Mouse (Mus musculus) heart, adult 10 weeks (tissue): ENCODE data around the gene Arhgap30. TPM values are rescaled to one million over a fixed set of nuclear protein-coding genes. Genes with fewer than 3 reads are reported as not detected.

Experiments
- polyA plus RNA-seq: library from polyadenylated mRNA; stranded (reverse); fragments of 350-450 nt; fragmentation: Illumina TruSeq; extraction: RNeasy Lipid Tissue Mini Kit (QIAGEN cat#74804); gene quantifications from one replicate; pipeline ENCODE4 v1.2.3, GENCODE M21; 2014; ENCODE audit warnings: low read depth, low replicate concordance

Arhgap30 gene
- 3.0 TPM for polyA plus RNA-seq

GRCm38 (mm10) chr1:171388376-171389102 is at the start of gene Arhgap30:
TSS of gene Arhgap30 (plus strand) at chr1:171388954.

GRCm38 (mm10) chr1:171345225-171346094 is 43.3 kb upstream of the Arhgap30 start, which contains the start of the genes Nit1 and Pfdn2:
TSS of gene Nit1 (minus strand) at chr1:171345646.
TSS of gene Pfdn2 (plus strand) at chr1:171345670.

DNA sequence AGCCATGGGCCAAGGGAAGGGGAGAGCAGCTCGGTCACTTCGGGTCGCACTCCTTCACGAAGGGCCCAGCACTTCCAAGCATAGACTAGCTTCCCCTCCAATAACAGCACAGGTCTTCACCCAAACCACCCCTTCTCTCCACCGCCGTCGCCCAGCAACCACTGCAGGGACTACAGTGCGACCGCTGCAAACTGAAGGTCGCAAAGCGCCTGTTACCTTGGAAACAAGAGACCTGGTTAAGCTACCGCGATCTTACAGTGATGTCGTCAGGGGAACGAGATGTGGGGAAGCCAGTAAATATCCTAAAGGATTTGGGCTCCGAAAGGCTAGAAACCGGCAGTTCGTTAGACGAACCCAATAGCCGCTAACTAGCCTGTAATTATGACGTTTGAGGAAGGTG is 28.1 kb upstream of the Arhgap30 start, which contains the start of gene Klhdc9:
Klhdc9 (minus strand) TSS at position 143 of the 400 bp plus-strand sequence.

DNA sequence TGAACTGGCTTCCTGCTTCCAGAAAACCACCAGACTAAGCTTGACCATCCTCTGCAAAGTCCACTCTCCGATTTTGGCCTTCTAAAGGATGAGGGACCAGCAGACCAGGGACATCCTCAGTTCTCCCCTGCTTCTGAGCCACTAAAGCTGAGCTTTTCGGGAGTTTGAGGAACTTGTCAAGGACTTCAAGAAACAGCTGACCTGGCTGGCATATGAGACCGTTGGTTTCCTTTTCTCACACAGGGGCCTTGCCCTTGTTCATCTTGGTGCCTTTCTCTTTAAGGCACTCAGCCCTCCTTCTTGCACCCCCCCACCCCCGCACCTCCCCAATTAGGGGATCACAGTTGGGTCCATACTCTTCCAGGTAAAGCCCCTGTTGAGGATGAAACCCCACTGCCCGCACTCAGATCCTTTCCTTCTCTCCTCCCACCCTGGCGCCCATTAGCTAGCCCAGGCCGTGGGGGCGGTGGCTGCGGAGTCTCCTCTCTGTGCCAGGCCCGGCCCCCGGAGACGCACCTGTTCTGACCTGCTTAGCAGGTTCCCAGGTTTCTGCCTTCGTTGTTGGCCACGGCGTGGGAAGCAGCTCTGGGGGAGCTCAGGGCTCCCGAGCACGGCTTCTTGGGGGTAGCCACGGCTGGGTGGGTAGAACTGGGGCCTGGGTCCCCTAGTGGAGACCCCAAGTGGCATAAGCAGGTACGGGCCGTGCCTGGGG is 18.8 kb upstream of the Arhgap30 start, which contains the start of gene Nectin4:
Nectin4 (plus strand) TSS at position 255 of the 712 bp plus-strand sequence.

DNA sequence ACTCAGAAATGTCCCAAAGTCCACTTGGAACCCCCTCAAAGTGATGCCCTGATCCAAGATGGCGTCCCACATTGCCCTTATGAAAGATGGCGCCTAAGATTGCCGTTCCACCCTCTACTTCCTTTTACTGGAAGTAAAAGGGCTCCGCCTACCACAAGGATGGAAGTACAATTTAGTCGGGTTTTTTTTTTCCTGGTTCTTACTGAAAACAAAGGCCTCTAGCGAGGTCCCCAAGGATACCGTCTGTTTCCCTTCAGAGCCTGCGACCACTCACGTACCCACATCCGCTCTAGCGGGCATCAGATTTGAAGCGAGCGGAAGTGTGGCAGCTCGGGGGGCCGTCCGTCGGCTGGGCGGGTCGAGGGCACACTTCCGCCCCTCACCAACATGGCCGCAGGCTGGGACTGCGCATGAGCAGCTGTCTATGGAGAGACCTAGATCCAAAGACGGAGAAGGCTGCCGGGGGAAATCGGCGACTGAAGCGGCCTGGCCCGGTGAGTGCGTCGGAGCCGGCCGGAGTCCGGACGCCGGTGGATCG is 22.3 kb downstream of the Arhgap30 start, which contains the start of gene Usf1:
Usf1 (plus strand) TSS at position 367 of the 538 bp plus-strand sequence.

DNA sequence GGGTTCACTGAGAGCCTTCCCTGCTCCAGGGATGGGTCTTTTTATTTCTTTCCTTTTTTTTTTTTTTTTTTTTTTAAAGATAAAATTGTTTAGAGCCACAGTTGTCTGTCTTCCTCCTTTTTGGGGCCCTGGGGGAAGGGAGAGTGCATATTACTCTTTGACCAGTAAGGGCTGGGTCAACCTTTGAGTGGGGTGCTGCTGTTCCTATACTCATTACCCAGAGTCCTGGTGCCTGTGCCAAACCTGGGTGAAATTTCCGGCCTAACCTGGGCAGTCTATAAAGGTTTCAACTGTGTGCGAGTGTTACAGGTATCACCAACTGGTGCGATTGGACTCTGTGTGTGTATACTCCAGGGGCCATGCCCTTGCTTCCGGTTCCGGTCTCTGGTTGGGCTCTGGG is 29.9 kb downstream of the Arhgap30 start, which contains the start of gene Tstd1:
Tstd1 (plus strand) TSS at position 213 of the 400 bp plus-strand sequence.

DNA sequence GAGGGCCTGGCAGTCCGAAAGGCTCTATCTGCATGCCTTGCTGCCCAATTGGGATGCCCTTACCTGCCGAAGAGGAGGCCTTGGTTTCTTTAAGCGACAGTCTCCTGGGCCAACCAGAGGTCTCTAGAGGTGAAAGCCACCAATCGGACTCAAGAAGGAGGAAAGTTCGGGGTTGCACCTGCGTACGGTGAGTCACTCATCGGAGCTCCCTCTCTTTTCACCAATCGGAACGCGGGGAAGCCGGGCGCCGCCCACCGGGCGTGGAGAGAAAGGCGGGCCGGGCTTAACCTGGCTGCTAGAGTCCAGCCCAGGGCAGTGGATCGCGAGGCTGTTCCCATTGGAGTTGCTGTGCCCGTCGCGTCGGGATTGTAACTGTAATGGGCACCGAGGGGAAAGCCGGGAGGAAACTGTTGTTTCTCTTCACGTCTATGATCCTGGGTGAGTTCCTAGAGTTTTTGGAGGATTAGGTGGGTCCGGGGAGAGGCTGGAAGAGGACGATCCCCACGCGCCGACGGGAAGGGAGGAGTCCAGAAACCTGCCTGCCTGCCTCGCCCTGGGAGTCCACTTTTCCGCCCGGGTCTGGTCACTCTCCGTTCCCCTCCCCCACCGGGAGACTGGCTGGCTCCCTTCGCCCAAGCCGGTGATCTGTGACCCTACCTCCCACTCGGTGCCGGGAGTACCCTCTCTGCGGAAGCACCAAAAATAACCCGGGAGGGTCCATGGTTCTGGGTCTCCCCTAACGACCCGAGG is 48.7 kb downstream of the Arhgap30 start, which contains the start of gene F11r:
F11r (plus strand) TSS at position 272 of the 750 bp plus-strand sequence.

Other genes with a start within 250 kb of the Arhgap30 start
- gene Sdhc, start 238.4 kb upstream of the Arhgap30 start, polyA plus RNA-seq: 513 TPM
- gene Mpz, start 238.2 kb upstream of the Arhgap30 start, polyA plus RNA-seq: 1.1 TPM
- 383 TPM for gene Pcp4l1, start 192.7 kb upstream of the Arhgap30 start, polyA plus RNA-seq
- gene Nr1i3, start 175.0 kb upstream of the Arhgap30 start, polyA plus RNA-seq: 0.16 TPM
- gene Tomm40l, start 166.4 kb upstream of the Arhgap30 start, polyA plus RNA-seq: 90.3 TPM
- 18.8 TPM for gene Apoa2, start 163.9 kb upstream of the Arhgap30 start, polyA plus RNA-seq
- 22.5 TPM for gene Fcer1g, start 154.6 kb upstream of the Arhgap30 start, polyA plus RNA-seq
- gene Adamts4, start 138.5 kb upstream of the Arhgap30 start, polyA plus RNA-seq: 0.86 TPM
- 1,308 TPM for gene Ndufs2, start 137.6 kb upstream of the Arhgap30 start, polyA plus RNA-seq
- 19.0 TPM for gene B4galt3, start 118.6 kb upstream of the Arhgap30 start, polyA plus RNA-seq
- 28.1 TPM for gene Ppox, start 107.8 kb upstream of the Arhgap30 start, polyA plus RNA-seq
- gene Usp21, start 101.0 kb upstream of the Arhgap30 start, polyA plus RNA-seq: 27.0 TPM
- gene Ufc1, start 93.9 kb upstream of the Arhgap30 start, polyA plus RNA-seq: 94.8 TPM
- 29.9 TPM for gene Dedd, start 59.8 kb upstream of the Arhgap30 start, polyA plus RNA-seq
- 45.2 TPM for gene Nit1, start 43.3 kb upstream of the Arhgap30 start, polyA plus RNA-seq
- 90.2 TPM for gene Pfdn2, start 43.3 kb upstream of the Arhgap30 start, polyA plus RNA-seq
- gene Klhdc9, start 28.2 kb upstream of the Arhgap30 start, polyA plus RNA-seq: not detected
- 0.47 TPM for gene Nectin4, start 18.9 kb upstream of the Arhgap30 start, polyA plus RNA-seq
- gene Usf1, start 22.4 kb downstream of the Arhgap30 start, polyA plus RNA-seq: 34.5 TPM
- gene Tstd1, start 29.9 kb downstream of the Arhgap30 start, polyA plus RNA-seq: 3.4 TPM
- 41.0 TPM for gene F11r, start 48.6 kb downstream of the Arhgap30 start, polyA plus RNA-seq
- gene Alyref2, start 114.5 kb downstream of the Arhgap30 start, polyA plus RNA-seq: 3.7 TPM
- not detected for gene Itln1, start 146.3 kb downstream of the Arhgap30 start, polyA plus RNA-seq
- gene Cd244a, start 170.2 kb downstream of the Arhgap30 start, polyA plus RNA-seq: 0.45 TPM
- gene Ly9, start 218.5 kb downstream of the Arhgap30 start, polyA plus RNA-seq: 0.29 TPM